Mouse (Mus musculus) heart, embryonic 14.5 days (tissue): ENCODE results near the gene Rabepk. TPM values are rescaled to one million over a fixed set of nuclear protein-coding genes. Genes with fewer than 3 reads are reported as not detected.
"Not testable (repeated sequence)": the region's sequence is repeated elsewhere in the genome, so short reads cannot be mapped to it uniquely, and the experiment has no call there.

Experiments
- ATAC-seq: fragments of 200-750 bp; cut with Nextera tagmentation; 2 replicates; pipeline ENCODE4 v1.8.0; 2017; ENCODE audit warnings: low read depth, moderate TSS enrichment; ENCODE audit not compliant: insufficient number of reproducible peaks, insufficient read depth, low FRiP score
- H3K27ac ChIP-seq, 2 experiments: fragments of 200-500 bp in 1 of 2; fragments of 300-500 bp in 1 of 2; sonication (generic) in 1 of 2; replicated peaks in 1 of 2; 2 replicates each; pipeline ENCODE4 v1.5.1; 2012 to 2014; ENCODE audit warnings: low read depth in 2 of 2, low read length in 2 of 2, control low read depth in 1 of 2, mild to moderate bottlenecking in 1 of 2, mixed read lengths in 1 of 2; ENCODE audit not compliant: control insufficient read depth in 1 of 2, insufficient read depth in 1 of 2
- H3K27me3 ChIP-seq: fragments of 300-500 bp; sonication (generic); 2 replicates; pipeline ENCODE4 v1.6.1; 2014; ENCODE audit warnings: mild to moderate bottlenecking, low read length, control low read depth; ENCODE audit not compliant: control insufficient read depth, insufficient read depth
- H3K36me3 ChIP-seq: fragments of 300-500 bp; sonication (generic); 2 replicates; pipeline ENCODE4 v1.6.1; 2014; ENCODE audit warnings: mild to moderate bottlenecking, control low read depth, low read length, mixed read lengths; ENCODE audit not compliant: control insufficient read depth, insufficient read depth
- H3K4me1 ChIP-seq, 2 experiments: fragments of 200-500 bp in 1 of 2; fragments of 300-500 bp in 1 of 2; sonication (generic) in 1 of 2; 2 replicates each; pipeline ENCODE4 v1.6.1; 2012 to 2014; ENCODE audit warnings: low read length in 2 of 2, control low read depth in 1 of 2, mixed read lengths in 1 of 2; ENCODE audit not compliant: control insufficient read depth in 2 of 2, insufficient read depth in 2 of 2
- H3K4me2 ChIP-seq: fragments of 300-500 bp; sonication (generic); 2 replicates; pipeline ENCODE4 v1.6.1; 2014; ENCODE audit warnings: mild to moderate bottlenecking, low read length
- H3K4me3 ChIP-seq, 2 experiments: fragments of 200-500 bp in 1 of 2; fragments of 300-500 bp in 1 of 2; sonication (generic) in 1 of 2; 2 replicates each; pipeline ENCODE4 v1.5.1; 2012 to 2014; ENCODE audit warnings: low read length in 2 of 2, mild to moderate bottlenecking in 2 of 2, control low read depth in 1 of 2, low read depth in 1 of 2, moderate library complexity in 1 of 2; ENCODE audit not compliant: control insufficient read depth in 1 of 2, insufficient read depth in 1 of 2
- H3K9ac ChIP-seq: fragments of 300-500 bp; sonication (generic); 2 replicates; pipeline ENCODE4 v1.6.1; 2014; ENCODE audit warnings: mild to moderate bottlenecking, low read length
- H3K9me3 ChIP-seq: fragments of 300-500 bp; sonication (generic); 2 replicates; pipeline ENCODE4 v1.6.1; 2016; ENCODE audit warnings: low read length, control low read depth; ENCODE audit not compliant: control insufficient read depth
- WGBS: fragments of 180-500 bp; shearing (Covaris S2); extraction: QIAGEN DNeasy Blood & Tissue Kit; methylation state at CpG from one replicate; pipeline ENCODE4 v1.1.7; 2014; 5-methylcytosine and 5-hydroxymethylcytosine counted together
- polyA plus RNA-seq: library from polyadenylated mRNA; unstranded; fragments of >200 nt; fragmentation: Nextera tagmentation; extraction: Ambion mirVana; gene quantifications from 2 replicates; pipeline ENCODE4 v1.2.1, GENCODE M21; 2014

The Rabepk gene
- polyA plus RNA-seq, 1 experiment from 2014 or later: 26.7 TPM

GRCm38 (mm10) chr2:34832766-34833457, 33.2 kb upstream of the Rabepk start, which contains the start of gene Gm34653:
Gm34653 (plus strand) TSS chr2:34833007.
- not testable (repeated sequence) for H3K4me2 ChIP-seq, H3K9me3 ChIP-seq, H3K4me1 ChIP-seq, H3K36me3 ChIP-seq, H3K27me3 ChIP-seq, H3K4me3 ChIP-seq, H3K9ac ChIP-seq, ATAC-seq, H3K27ac ChIP-seq
- 68% methylated on average over 11 of the region's 11 CpGs for WGBS

DNA sequence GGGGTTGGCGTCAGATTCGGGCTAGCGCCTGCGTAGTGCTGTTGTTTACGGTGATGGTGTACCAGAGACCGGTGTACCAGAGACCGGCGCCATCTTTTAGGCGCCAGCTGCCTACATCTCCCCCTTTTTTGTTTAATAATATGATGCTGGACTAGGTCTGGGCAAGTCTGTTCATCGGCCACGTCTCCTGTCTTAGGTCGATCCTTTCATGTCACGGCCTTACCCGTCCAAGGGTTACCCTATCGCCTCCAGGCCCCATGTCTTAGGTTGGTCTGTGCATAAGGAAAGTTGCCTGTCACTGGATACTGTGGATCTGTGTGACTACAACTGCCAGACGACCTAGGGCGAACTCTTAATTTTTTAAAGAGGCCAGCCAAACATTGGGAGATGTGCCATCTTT, 30.4 kb upstream of the Rabepk start:
- not testable (repeated sequence) for ATAC-seq, H3K27me3 ChIP-seq, H3K9ac ChIP-seq, H3K4me3 ChIP-seq, H3K4me2 ChIP-seq, H3K36me3 ChIP-seq, H3K9me3 ChIP-seq, H3K27ac ChIP-seq
- peaks cover 5 to 12% of the 10 kb centered on the region in 2 experiments for H3K4me1 ChIP-seq
- 91% methylated on average over 16 of the region's 17 CpGs for WGBS

GRCm38 (mm10) chr2:34828026-34828425, 28.3 kb upstream of the Rabepk start:
- Histone ChIP-seq H3K4me1 (peaks cover 5 to 19% of the 10 kb centered on the region in 2 experiments), H3K4me2 (no peak overlapping the region), H3K36me3 (no peaks in the 10 kb centered on the region), H3K9ac (no peak overlapping the region), H3K27me3 (no peaks in the 10 kb centered on the region), H3K27ac (no peak overlapping the region), H3K4me3 (no peak overlapping the region), H3K9me3 (0 out of 2 replicates have a peak, but pooled peaks cover 4% of the 10 kb centered on the region)
- no peak for ATAC-seq
- 70% methylated on average over 1 of the region's 1 CpGs for WGBS

GRCm38 (mm10) chr2:34827591-34827990, 27.9 kb upstream of the Rabepk start:
- Histone ChIP-seq H3K27me3 (no peaks in the 10 kb centered on the region), H3K36me3 (peaks cover 1% of the 10 kb centered on the region; the same call in 1 of the 2 replicates), H3K9me3 (0 out of 2 replicates have a peak, but pooled peaks cover 4% of the 10 kb centered on the region), H3K9ac (no peak overlapping the region), H3K4me3 (no peak overlapping the region), H3K27ac (no peak overlapping the region), H3K4me2 (no peak overlapping the region), H3K4me1 (peaks cover 5 to 19% of the 10 kb centered on the region in 2 experiments)
- 86% methylated on average over 4 of the region's 4 CpGs for WGBS
- no peak for ATAC-seq

GRCm38 (mm10) chr2:34826460-34827231, 26.9 kb upstream of the Rabepk start:
- WGBS: 34% methylated on average over 20 of the region's 21 CpGs
- no peaks in the 10 kb centered on the region for H3K27me3 ChIP-seq
- ATAC-seq: no peak
- H3K9ac ChIP-seq: peak overlapping the region; percentile 97
- peak overlapping the region; percentile 40 to 89; a peak in 3 of 4 replicates for H3K27ac ChIP-seq
- H3K4me3 ChIP-seq: peak overlapping the region; percentile 95 to 96
- H3K36me3 ChIP-seq: peaks cover 10% of the 10 kb centered on the region
- H3K4me2 ChIP-seq: peak overlapping the region; percentile 93
- H3K9me3 ChIP-seq: 0 out of 2 replicates have a peak, but pooled peaks cover 4% of the 10 kb centered on the region
- peaks cover 5 to 19% of the 10 kb centered on the region in 2 experiments for H3K4me1 ChIP-seq

DNA sequence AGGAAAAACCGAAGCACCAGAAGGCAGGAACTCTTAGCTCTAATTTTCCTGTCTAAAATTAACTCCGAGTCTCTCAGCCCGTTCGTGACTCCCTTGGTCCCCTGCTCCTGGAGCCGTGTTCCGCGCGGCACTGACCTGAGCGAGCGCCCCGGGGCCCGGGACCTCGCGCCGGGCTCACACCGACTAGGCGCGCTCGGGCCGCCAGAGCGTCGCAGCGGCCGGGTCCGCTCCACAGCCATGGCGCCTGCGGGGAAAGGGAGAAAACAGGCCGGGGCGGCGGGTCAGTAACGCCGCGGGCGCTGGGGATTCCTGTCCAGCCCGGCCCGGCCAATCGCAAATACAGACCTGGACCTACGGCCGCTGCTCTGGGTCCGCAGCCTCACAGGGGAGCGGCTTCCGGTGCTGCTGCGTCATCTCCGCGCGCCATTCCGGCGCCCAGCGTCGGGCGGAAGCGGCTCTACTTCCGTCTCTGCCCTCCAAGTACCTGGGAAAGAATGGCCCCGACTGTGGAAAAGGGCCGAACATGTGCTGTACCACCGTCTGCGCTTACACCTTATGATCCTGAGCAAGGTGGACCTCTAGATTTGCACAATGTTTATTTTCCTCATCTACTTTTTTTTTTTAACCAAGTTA, 26.2 kb upstream of the Rabepk start, which contains the start of gene Fbxw2:
Gene Fbxw2, minus strand, starts transcription at position 485 of the 633 bp plus-strand sequence.
- Histone ChIP-seq H3K9ac (peak within 1 kb of the TSS; percentile 97), H3K36me3 (peaks cover 15% of the 10 kb centered on the region), H3K4me1 (peaks cover 5 to 19% of the 10 kb centered on the region in 2 experiments), H3K4me3 (peak within 1 kb of the TSS; percentile 95 to 96), H3K27ac (peak within 1 kb of the TSS; percentile 75 to 89), H3K4me2 (peak within 1 kb of the TSS; percentile 93), H3K27me3 (no peaks in the 10 kb centered on the region), H3K9me3 (0 out of 2 replicates have a peak, but pooled peaks cover 4% of the 10 kb centered on the region)
- WGBS: under 1% methylated on average over 54 of the region's 57 CpGs
- ATAC-seq: peak; percentile 94

- Histone ChIP-seq H3K36me3 (peaks cover 70% of the 10 kb centered on the region), H3K4me3 (no peak overlapping the region), H3K4me2 (no peak overlapping the region), H3K4me1 (no peaks in the 10 kb centered on the region), H3K9ac (no peak overlapping the region), H3K27ac (no peak overlapping the region), H3K27me3 (no peaks in the 10 kb centered on the region), H3K9me3 (no peaks in the 10 kb centered on the region)
- no peak for ATAC-seq
- WGBS: 90% methylated on average over 2 of the region's 2 CpGs
Observed at GRCm38 (mm10) chr2:34818492-34818891, 18.8 kb upstream of the Rabepk start.
